Mouse (Mus musculus): Measurements from ENCODE around the gene Pdcd6.
A peak's percentile ranks its signal among the peaks of the same experiment; 100 is the strongest.

- no peak for TF ChIP-seq CTCF (IDR thresholded peaks at IDR 0.05)
- TF ChIP-seq POLR2A (IDR thresholded peaks at IDR 0.05; ENCODE audit: insufficient read depth, low read depth, low read length), result peak; percentile 71
- peak; percentile 81 for TF ChIP-seq EP300 (IDR thresholded peaks at IDR 0.05; ENCODE audit: insufficient read depth, low read depth, low read length)
These were observed at the start of gene Pdcd6 for GRCm38 (mm10) chr13:74317170-74317849.

All from heart, adult 2 months (tissue).